Mouse (Mus musculus): ENCODE data around the gene Il27ra.

GRCm38 (mm10) chr8:84015833-84016232, 26.6 kb downstream of the Il27ra start:
- no peak for TF ChIP-seq EP300 (IDR thresholded peaks at IDR 0.05; ENCODE audit: low read depth)
- peak; percentile 27 for TF ChIP-seq CTCF (IDR thresholded peaks at IDR 0.05; ENCODE audit: low read depth)

Data from liver, embryonic 14.5 days (tissue).